Mouse (Mus musculus) G1E (cell line): ENCODE measurements around the gene Zfp566.

Experiments
- CTCF ChIP-seq: IDR thresholded peaks from 2 replicates; pipeline ENCODE4 v1.5.1; 2012; ENCODE audit warnings: low read depth, low read length, inconsistent platforms, mixed read lengths
- GATA1 ChIP-seq: IDR thresholded peaks from 2 replicates; pipeline ENCODE4 v1.6.1; 2012; ENCODE audit warnings: borderline replicate concordance, low read length, inconsistent platforms, mixed read lengths
- GATA2 ChIP-seq: IDR thresholded peaks from 2 replicates; pipeline ENCODE4 v1.6.1; 2012; ENCODE audit warnings: low read depth, low read length, inconsistent platforms, borderline replicate concordance
- POLR2AphosphoS5 ChIP-seq: IDR thresholded peaks from 2 replicates; pipeline ENCODE4 v1.6.1; 2012; ENCODE audit warnings: low read depth, low read length, inconsistent platforms; ENCODE audit not compliant: insufficient replicate concordance
- TAL1 ChIP-seq: conservative IDR thresholded peaks from 2 replicates; pipeline ENCODE4 v1.6.1; 2012; ENCODE audit warnings: low read depth, low read length, inconsistent platforms, mixed read lengths

DNA sequence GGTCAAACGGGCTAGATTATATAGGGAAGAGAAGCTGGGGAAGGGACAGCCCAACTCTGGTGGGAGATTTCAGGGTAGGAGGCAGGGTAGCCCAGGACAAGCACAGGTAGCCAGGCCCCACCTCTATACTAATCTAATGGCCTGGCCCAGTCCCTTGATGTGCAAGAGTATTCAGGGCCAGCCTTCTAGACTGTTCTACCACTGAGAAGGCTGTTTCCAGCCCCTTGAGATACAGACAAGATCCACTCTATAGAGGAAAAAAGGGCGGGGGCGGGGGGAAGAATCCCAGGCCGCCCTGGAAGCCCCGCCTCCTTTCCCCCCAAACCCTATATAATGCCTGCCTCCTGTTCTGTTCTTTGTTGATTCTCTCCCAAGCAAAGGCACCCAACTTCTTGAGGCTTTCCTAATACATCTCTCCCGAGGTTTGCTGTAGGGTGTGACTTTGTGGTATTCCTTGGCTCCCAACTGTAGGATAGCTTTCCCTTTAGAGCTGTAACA lies 3.6 kb upstream of the Zfp566 start:
- no peak for TF ChIP-seq CTCF
- no peak for TF ChIP-seq TAL1
- no peak for TF ChIP-seq POLR2AphosphoS5
- TF ChIP-seq GATA1 = no peak
- no peak for TF ChIP-seq GATA2
